Mouse (Mus musculus) brown adipose tissue, adult 24 weeks (tissue): ENCODE measurements at regions not wholly inside any gene's neighbourhood (a gene's known extent, or its start where the extent isn't known, plus 50 kb on each side); places are given as distances from the start of the nearest gene placed in this dataset.
A peak's percentile ranks its signal among the peaks of the same experiment; 100 is the strongest.

ENCODE experiments used
- H3K27ac ChIP-seq: fragments of 200-500 bp; replicated peaks from 2 replicates; pipeline ENCODE4 v1.5.1; 2012; ENCODE audit warnings: low read depth, mild to moderate bottlenecking, low read length
- H3K4me1 ChIP-seq: fragments of 200-500 bp; 2 replicates; pipeline ENCODE4 v1.6.1; 2012; ENCODE audit warnings: low read length, mixed read lengths; ENCODE audit not compliant: control insufficient read depth, insufficient read depth, insufficient read length
- H3K4me3 ChIP-seq: fragments of 200-500 bp; 2 replicates; pipeline ENCODE4 v1.5.1; 2012; ENCODE audit warnings: low read depth, mild to moderate bottlenecking, low read length, moderate library complexity; ENCODE audit not compliant: insufficient read depth

- Histone ChIP-seq H3K27ac (no peak overlapping the region), H3K4me3 (no peak overlapping the region), H3K4me1 (no peaks in the 10 kb centered on the region)
Observed at GRCm38 (mm10) chr2:117943666-117944065, 168.0 kb upstream of the Thbs1 start.

GRCm38 (mm10) chr2:117944325-117944724 is 167.4 kb upstream of the Thbs1 start:
- no peaks in the 10 kb centered on the region for H3K4me1 ChIP-seq
- no peak overlapping the region for H3K27ac ChIP-seq
- H3K4me3 ChIP-seq = no peak overlapping the region

- H3K4me1 ChIP-seq = no peaks in the 10 kb centered on the region
- H3K4me3 ChIP-seq = no peak overlapping the region
- H3K27ac ChIP-seq = no peak overlapping the region
Observed at GRCm38 (mm10) chr2:117944942-117945341, 166.7 kb upstream of the Thbs1 start.

GRCm38 (mm10) chr2:117950431-117951336 is 161.0 kb upstream of the Thbs1 start:
- no peak overlapping the region for H3K27ac ChIP-seq
- H3K4me3 ChIP-seq = no peak overlapping the region
- H3K4me1 ChIP-seq = no peaks in the 10 kb centered on the region

- H3K27ac ChIP-seq = no peak overlapping the region
- H3K4me3 ChIP-seq = no peak overlapping the region
- no peaks in the 10 kb centered on the region for H3K4me1 ChIP-seq
Observed at GRCm38 (mm10) chr2:117951337-117951718, 160.3 kb upstream of the Thbs1 start.

GRCm38 (mm10) chr2:117958737-117959136 is 152.9 kb upstream of the Thbs1 start:
- no peak overlapping the region for H3K4me3 ChIP-seq
- no peak overlapping the region for H3K27ac ChIP-seq
- H3K4me1 ChIP-seq = no peaks in the 10 kb centered on the region

GRCm38 (mm10) chr2:117959440-117959839 is 152.2 kb upstream of the Thbs1 start:
- H3K27ac ChIP-seq = no peak overlapping the region
- no peaks in the 10 kb centered on the region for H3K4me1 ChIP-seq
- no peak overlapping the region for H3K4me3 ChIP-seq

GRCm38 (mm10) chr2:117962531-117962930 is 149.1 kb upstream of the Thbs1 start:
- 0 out of 2 replicates have a peak overlapping the region, but pooled peaks have one; percentile 3 for H3K27ac ChIP-seq

GRCm38 (mm10) chr2:117963526-117963925 is 148.2 kb upstream of the Thbs1 start:
- no peak overlapping the region for H3K27ac ChIP-seq
- no peak overlapping the region for H3K4me3 ChIP-seq
- no peaks in the 10 kb centered on the region for H3K4me1 ChIP-seq

More at GRCm38 (mm10) chr2:117962531-117962930, 149.1 kb upstream of the Thbs1 start:
- H3K4me1 ChIP-seq = no peaks in the 10 kb centered on the region
- no peak overlapping the region for H3K4me3 ChIP-seq

GRCm38 (mm10) chr2:117965758-117966157 is 145.9 kb upstream of the Thbs1 start:
- no peaks in the 10 kb centered on the region for H3K4me1 ChIP-seq
- H3K27ac ChIP-seq = no peak overlapping the region
- H3K4me3 ChIP-seq = no peak overlapping the region

GRCm38 (mm10) chr2:117968731-117969130 is 142.9 kb upstream of the Thbs1 start:
- Histone ChIP-seq H3K27ac (no peak overlapping the region), H3K4me3 (no peak overlapping the region), H3K4me1 (no peaks in the 10 kb centered on the region)

- no peaks in the 10 kb centered on the region for H3K4me1 ChIP-seq
- no peak overlapping the region for H3K27ac ChIP-seq
- H3K4me3 ChIP-seq = no peak overlapping the region
Observed at GRCm38 (mm10) chr2:117970631-117971030, 141.0 kb upstream of the Thbs1 start.

- H3K4me1 ChIP-seq = no peaks in the 10 kb centered on the region
- no peak overlapping the region for H3K4me3 ChIP-seq
- no peak overlapping the region for H3K27ac ChIP-seq
Observed at GRCm38 (mm10) chr2:117977033-117977432, 134.6 kb upstream of the Thbs1 start.

- Histone ChIP-seq H3K27ac (no peak overlapping the region), H3K4me3 (no peak overlapping the region), H3K4me1 (no peaks in the 10 kb centered on the region)
Observed at GRCm38 (mm10) chr2:117980856-117981255, 130.8 kb upstream of the Thbs1 start.

- no peak overlapping the region for H3K27ac ChIP-seq
- no peak overlapping the region for H3K4me3 ChIP-seq
- no peaks in the 10 kb centered on the region for H3K4me1 ChIP-seq
Observed at GRCm38 (mm10) chr2:117984569-117984968, 127.1 kb upstream of the Thbs1 start.
